Mouse (Mus musculus): ENCODE results near the gene Cadps.

The Cadps gene

DNA sequence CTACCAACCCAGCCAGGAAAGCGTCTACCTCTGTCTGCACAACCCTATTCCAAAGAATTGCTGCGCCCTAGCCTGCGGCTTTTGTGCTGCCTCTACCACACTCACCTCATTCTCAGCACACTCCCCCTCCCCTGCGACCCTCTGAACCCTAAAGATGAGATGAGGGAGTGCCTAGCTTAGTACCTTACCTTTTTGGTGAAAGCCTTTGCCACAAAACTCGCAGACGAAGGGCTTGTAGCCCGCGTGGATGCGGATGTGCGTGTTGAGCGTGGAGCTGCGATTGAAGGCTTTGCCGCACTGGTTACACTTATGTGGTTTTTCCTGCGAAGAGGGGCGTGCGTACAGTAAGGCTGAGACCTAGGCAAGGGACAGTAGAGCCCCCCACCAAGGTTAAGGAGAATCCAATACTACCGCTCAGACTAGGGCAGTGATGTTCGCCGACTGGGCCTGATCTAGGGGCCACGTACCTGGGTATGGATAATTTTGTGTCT is 479.4 kb downstream of the Cadps start:
- no peak for DNase-seq (ENCODE audit: low read depth in 1 of 2, low spot score in 2 of 2)

GRCm38 (mm10) chr14:12342458-12343131 is 480.3 kb downstream of the Cadps start:
- DNase-seq (ENCODE audit: low read depth in 1 of 2, low spot score in 2 of 2), result no peak

GRCm38 (mm10) chr14:12341789-12342457 is 481.0 kb downstream of the Cadps start:
- no peak for DNase-seq (ENCODE audit: low read depth in 1 of 2, low spot score in 2 of 2)

DNA sequence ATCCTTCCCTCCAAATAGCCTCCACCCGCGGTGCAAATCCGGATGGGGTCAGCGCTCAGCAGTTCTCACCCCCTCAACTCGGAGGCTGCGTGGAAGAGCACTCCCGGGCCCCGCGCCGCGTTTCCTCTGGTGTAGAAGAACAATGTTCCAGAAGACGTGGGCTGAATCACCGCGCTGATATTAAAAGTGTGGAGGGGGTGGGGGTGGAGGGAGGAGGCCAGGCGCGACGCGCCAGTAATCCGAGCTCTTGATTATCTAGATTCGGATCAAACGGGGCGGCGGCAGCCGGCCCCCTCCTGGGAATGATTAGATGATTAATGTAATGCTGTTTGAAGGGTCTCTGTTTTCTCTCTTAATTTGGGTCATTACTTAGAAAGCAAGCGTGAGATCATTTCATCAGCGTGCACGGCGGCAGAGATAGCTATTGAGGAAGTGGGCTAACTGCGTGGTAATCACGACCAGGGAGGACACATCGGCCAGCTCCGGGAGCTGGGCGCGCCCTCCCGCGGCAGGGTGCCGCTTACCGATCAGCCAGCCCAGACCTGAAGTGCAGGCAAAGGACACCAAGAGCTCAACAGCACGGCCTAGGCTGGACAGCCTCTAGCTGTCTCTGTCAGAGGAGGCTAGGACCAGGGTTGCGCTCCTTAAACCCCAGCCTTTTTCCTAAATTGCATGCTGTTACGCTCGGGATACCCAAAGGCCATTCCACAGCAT is 481.6 kb downstream of the Cadps start:
- DNase-seq (ENCODE audit: low read depth in 1 of 2, low spot score in 2 of 2), result no peak

GRCm38 (mm10) chr14:12340238-12341074 is 482.4 kb downstream of the Cadps start:
- DNase-seq (ENCODE audit: low read depth in 1 of 2, low spot score in 2 of 2), result no peak

DNA sequence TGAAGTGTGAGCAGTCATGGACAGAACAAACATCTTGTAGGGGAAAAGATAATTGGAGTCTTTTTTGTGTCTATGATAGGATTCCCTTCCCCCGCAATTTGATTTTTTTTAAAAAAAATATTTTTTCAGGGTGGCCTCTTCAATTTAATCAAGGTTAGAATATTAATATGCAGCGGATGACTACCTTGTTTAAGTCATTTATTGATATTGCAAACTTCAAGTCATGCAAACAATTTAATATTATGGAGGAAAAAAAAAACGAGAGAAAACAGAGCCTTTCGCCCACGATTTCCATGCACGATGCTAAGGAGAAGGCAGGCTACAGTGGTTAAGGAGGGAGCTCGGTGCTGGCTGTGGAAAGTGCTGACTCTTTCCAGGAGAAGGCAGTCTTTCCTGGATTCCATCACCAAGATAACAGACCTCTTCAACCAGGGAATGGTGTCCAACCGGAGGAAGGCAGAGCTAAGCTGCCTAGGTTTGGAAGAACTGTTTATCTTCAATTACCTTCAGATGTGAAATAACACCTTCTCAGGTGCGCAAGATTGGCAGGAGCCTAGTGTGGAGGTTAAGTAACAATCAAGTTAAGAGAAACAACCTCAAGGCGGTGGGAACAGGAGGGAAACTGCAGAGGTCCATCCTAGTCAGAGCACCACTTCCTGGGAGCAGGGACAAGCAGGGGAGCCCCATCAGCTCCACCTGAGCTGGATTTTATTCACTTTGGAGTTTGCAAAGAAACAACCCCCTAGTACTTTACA is 483.9 kb downstream of the Cadps start:
- DNase-seq (ENCODE audit: low read depth in 1 of 2, low spot score in 2 of 2), result no peak

- DNase-seq (ENCODE audit: low read depth in 1 of 2, low spot score in 2 of 2), result no peak
Measured at GRCm38 (mm10) chr14:12337998-12338809, 484.7 kb downstream of the Cadps start.

GRCm38 (mm10) chr14:12337421-12337997 is 485.4 kb downstream of the Cadps start:
- no peak for DNase-seq (ENCODE audit: low read depth in 1 of 2, low spot score in 2 of 2)

DNA sequence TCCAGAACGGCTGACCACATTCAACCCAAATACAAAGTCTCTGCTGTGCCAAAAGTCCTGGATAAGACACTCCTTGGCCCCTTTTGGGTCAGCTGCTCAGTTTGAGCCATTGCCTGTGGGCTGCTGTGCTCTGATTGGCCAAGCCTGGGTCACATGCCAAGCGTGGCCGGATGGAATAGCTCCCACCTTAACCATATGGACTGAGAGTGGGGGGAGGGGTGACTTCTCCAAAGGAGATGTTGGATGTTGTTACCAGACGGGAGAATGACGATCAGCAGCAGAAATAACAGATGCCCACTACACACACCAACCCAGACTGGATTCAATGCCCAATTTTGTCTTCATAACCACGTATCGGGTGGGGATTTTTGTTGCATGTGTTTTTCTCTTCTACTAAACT is 488.0 kb downstream of the Cadps start:
- no peak for DNase-seq (ENCODE audit: low read depth in 1 of 2, low spot score in 2 of 2)

DNA sequence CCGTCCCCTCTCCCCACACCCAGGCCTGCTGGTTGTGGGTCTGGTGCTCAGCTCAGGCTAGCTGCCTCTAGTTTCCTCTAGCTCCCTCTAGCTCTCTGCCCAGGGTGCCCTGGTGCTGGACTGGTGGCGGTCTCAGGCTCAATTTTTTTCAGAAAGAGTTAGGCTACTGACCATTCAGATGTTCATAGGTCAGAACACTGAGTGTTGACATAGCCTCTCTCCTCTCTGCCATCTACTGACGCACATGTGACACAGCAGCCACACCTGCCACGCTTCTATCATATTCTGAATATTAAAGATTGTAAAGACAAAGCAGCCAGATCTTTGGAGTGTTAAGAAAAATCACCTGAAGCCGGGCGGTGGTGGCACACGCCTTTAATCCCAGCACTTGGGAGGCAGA is 489.3 kb downstream of the Cadps start:
- no peak for DNase-seq (ENCODE audit: low read depth in 1 of 2, low spot score in 2 of 2)
